Mouse (Mus musculus): Measurements from ENCODE around the gene Gm13420. TPM values are rescaled to one million over a fixed set of nuclear protein-coding genes. Genes with fewer than 3 reads are reported as not detected.

Gm13420 gene
- total and polyA plus RNA-seq, 3 experiments: not detected

GRCm38 (mm10) chr2:29771611-29772461 lies 20.4 kb upstream of the Gm13420 start:
- in situ Hi-C loops (cut with MboI; ENCODE audit: low pct_ligation_motif_present, low pct_unique_long_range_greater_than_20kb, low sequenced_read_pairs): no loop called here
- Histone ChIP-seq H3K9ac (ENCODE audit: insufficient read depth, low read depth) (no peak overlapping the region), H3K4me2 (ENCODE audit: insufficient read depth, low read depth, poor library complexity, severe bottlenecking) (no peak overlapping the region), H3K4me3 (replicated peaks in 1 of 3; ENCODE audit: low read depth in 2 of 3, low read length in 2 of 3, poor library complexity in 1 of 3) (no peak overlapping the region), H3K27ac (ENCODE audit: insufficient read depth, low read depth) (no peak overlapping the region), H3K9me3 (replicated peaks; ENCODE audit: low read length) (peaks cover 8% of the 10 kb centered on the region), H3K36me3 (replicated peaks in 1 of 2; ENCODE audit: control insufficient read depth in 1 of 2, insufficient read depth in 1 of 2, low read length in 1 of 2) (peaks cover 6 to 48% of the 10 kb centered on the region in 2 experiments), H3K79me2 (replicated peaks; ENCODE audit: control insufficient read depth, extremely low read depth, insufficient read depth, poor library complexity, severe bottlenecking) (no peaks in the 10 kb centered on the region), H3K4me1 (ENCODE audit: control insufficient read depth in 1 of 2, insufficient read depth in 2 of 2) (no peaks in the 10 kb centered on the region), H3K27me3 (replicated peaks) (no peaks in the 10 kb centered on the region)
- TF ChIP-seq MXI1 (IDR thresholded peaks at IDR 0.05; ENCODE audit: low read depth, low read length): no peak
- TF ChIP-seq RCOR1 (conservative IDR thresholded peaks at IDR 0.05; ENCODE audit: low read depth, low read length): no peak
- TF ChIP-seq KAT2A (IDR thresholded peaks at IDR 0.05; ENCODE audit: insufficient replicate concordance, low read length): no peak
- no peak for TF ChIP-seq MAX (IDR thresholded peaks at IDR 0.05; ENCODE audit: low read length)
- no peak for TF ChIP-seq EP300 (IDR thresholded peaks at IDR 0.05; ENCODE audit: low read length)
- no peak for TF ChIP-seq CTCF (conservative IDR thresholded peaks at IDR 0.05 in 1 of 2, IDR thresholded peaks at IDR 0.05 in 1 of 2; ENCODE audit: low read depth in 2 of 2, low read length in 2 of 2)
- TF ChIP-seq BHLHE40 (IDR thresholded peaks at IDR 0.05; ENCODE audit: low read depth, low read length): no peak
- no peak for TF ChIP-seq ZC3H11A (IDR thresholded peaks at IDR 0.05; ENCODE audit: low read depth, low read length)
- no peak for TF ChIP-seq MEF2A (IDR thresholded peaks at IDR 0.05; ENCODE audit: borderline replicate concordance, low read depth, low read length)
- TF ChIP-seq GABPA (IDR thresholded peaks at IDR 0.05; ENCODE audit: insufficient replicate concordance, low read depth, low read length): no peak
- no peak for TF ChIP-seq ZKSCAN1 (IDR thresholded peaks at IDR 0.05; ENCODE audit: borderline replicate concordance, low read depth, low read length)
- TF ChIP-seq CHD2 (IDR thresholded peaks at IDR 0.05; ENCODE audit: low read length): no peak
- no peak for TF ChIP-seq SMC3 (IDR thresholded peaks at IDR 0.05; ENCODE audit: low read depth, low read length)
- no peak for TF ChIP-seq HCFC1 (IDR thresholded peaks at IDR 0.05; ENCODE audit: low read depth, low read length)
- no peak for TF ChIP-seq ELF1 (IDR thresholded peaks at IDR 0.05; ENCODE audit: low read depth, low read length)
- dilution Hi-C loops (cut with MboI; ENCODE audit: extremely low pct_ligation_motif_present, extremely low pct_unique_long_range_greater_than_20kb, low sequenced_read_pairs): no loop called here
- no peak for DNase-seq (ENCODE audit: extremely low read depth)

GRCm38 (mm10) chr2:29770162-29770561 lies 18.7 kb upstream of the Gm13420 start:
- Histone ChIP-seq H3K27me3 (replicated peaks) (no peaks in the 10 kb centered on the region), H3K4me1 (ENCODE audit: control insufficient read depth in 1 of 2, insufficient read depth in 2 of 2) (no peaks in the 10 kb centered on the region), H3K4me2 (ENCODE audit: insufficient read depth, low read depth, poor library complexity, severe bottlenecking) (no peak overlapping the region), H3K36me3 (replicated peaks in 1 of 2; ENCODE audit: control insufficient read depth in 1 of 2, insufficient read depth in 1 of 2, low read length in 1 of 2) (peaks cover 0 to 34% of the 10 kb centered on the region in 2 experiments), H3K9ac (ENCODE audit: insufficient read depth, low read depth) (no peak overlapping the region), H3K27ac (ENCODE audit: insufficient read depth, low read depth) (no peak overlapping the region), H3K9me3 (replicated peaks; ENCODE audit: low read length) (peaks cover 13% of the 10 kb centered on the region), H3K79me2 (replicated peaks; ENCODE audit: control insufficient read depth, extremely low read depth, insufficient read depth, poor library complexity, severe bottlenecking) (no peaks in the 10 kb centered on the region), H3K4me3 (replicated peaks in 1 of 3; ENCODE audit: low read depth in 2 of 3, low read length in 2 of 3, poor library complexity in 1 of 3) (no peak overlapping the region)
- in situ Hi-C loops (cut with MboI; ENCODE audit: low pct_ligation_motif_present, low pct_unique_long_range_greater_than_20kb, low sequenced_read_pairs) (no loop called here), dilution Hi-C loops (cut with MboI; ENCODE audit: extremely low pct_ligation_motif_present, extremely low pct_unique_long_range_greater_than_20kb, low sequenced_read_pairs) (no loop called here)
- no peak for TF ChIP-seq TBP (conservative IDR thresholded peaks at IDR 0.05; ENCODE audit: low read depth, low read length)
- no peak; the same call in 1 of the 2 replicates for TF ChIP-seq POLR2AphosphoS2 (IDR thresholded peaks at IDR 0.05; ENCODE audit: low read depth, low read length)
- no peak for TF ChIP-seq RCOR1 (conservative IDR thresholded peaks at IDR 0.05; ENCODE audit: low read depth, low read length)
- TF ChIP-seq CTCF (conservative IDR thresholded peaks at IDR 0.05 in 1 of 2, IDR thresholded peaks at IDR 0.05 in 1 of 2; ENCODE audit: low read depth in 2 of 2, low read length in 2 of 2): peak in 1 of 2 experiments; percentile 27; a peak in 2 of 4 replicates
- no peak for TF ChIP-seq MAFK (IDR thresholded peaks at IDR 0.05; ENCODE audit: insufficient replicate concordance, low read length)
- TF ChIP-seq CHD2 (IDR thresholded peaks at IDR 0.05; ENCODE audit: low read length): no peak
- TF ChIP-seq EP300 (IDR thresholded peaks at IDR 0.05; ENCODE audit: low read length): no peak
- DNase-seq (ENCODE audit: extremely low read depth): no peak
